Mouse (Mus musculus) T-cell, adult 66 days (primary cell): ENCODE measurements around the gene Samd15. TPM values are rescaled to one million over a fixed set of nuclear protein-coding genes. Genes with fewer than 3 reads are reported as not detected.

Source experiments
- total RNA-seq, 2 experiments: library from RNA; stranded (reverse); gene quantifications; 3 replicates in 1 of 2; 4 replicates in 1 of 2; pipeline ENCODE4 v1.2.4; 2023

Samd15 gene
- under 1 TPM in 1 of 2 experiments, not detected in 1; 0.80 TPM for total RNA-seq

GRCm38 (mm10) chr12:87199206-87199972, at the start of gene Samd15:
Gene Samd15, plus strand, starts transcription at chr12:87199723.

DNA sequence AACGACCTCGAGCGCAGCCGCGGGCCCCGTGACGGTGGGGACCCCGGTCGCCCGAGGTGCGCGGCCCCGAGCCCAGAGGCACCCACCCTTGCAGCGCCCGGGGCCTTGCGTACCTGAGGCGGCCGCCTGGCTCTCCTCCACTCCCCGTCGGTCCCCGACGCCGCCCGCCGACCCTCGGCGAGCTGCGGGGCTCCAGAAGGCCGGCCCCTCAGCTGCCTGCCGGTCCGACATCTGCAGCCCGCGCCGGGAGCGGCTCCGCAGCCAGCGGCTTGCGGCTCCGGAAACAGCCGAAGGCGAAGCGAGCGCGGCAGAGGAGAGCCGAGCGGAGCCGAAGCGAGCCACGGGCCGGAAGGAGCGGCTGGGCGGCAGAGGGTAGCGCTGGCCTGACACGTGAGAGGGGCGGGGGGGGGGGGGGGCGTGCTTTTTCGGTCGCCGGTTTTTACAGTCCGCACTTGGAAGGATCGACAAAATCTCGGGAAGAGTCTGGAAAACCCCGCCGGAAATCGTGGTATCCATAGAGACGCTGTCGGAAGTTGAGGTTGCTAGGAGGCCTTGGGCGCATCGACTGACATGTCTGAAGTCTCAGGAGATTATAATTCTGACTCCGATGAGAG, 557 bp downstream of the Samd15 start, which contains the start of gene Tmed8:
Gene Tmed8 (minus strand): TSS at position 482 of the 614 bp plus-strand sequence.

DNA sequence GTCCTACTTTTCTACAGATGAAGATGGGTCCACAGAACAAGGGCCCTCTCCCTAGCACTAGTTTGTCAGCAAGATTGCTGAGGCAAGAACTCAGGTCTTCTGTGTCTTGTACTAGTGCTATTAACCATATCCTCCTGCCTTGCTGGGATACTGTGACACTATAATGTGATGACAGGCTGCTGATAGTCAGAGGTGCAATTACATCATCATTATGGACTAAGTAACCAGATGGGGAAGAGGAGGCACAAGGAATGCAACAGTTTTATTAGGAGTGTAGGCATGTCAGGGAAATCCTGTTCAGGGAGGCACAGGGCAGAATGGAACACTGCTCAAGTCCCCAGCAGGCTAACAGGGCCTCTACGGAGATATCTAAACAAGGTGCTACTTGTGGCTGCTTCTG, 39.1 kb downstream of the Samd15 start, which contains the start of gene Noxred1:
Gene Noxred1 (minus strand): TSS at position 101 of the 400 bp plus-strand sequence.

Other genes starting within 250 kb of the Samd15 start
- gene Zdhhc22, start 209.3 kb upstream of the Samd15 start, total RNA-seq, result not detected
- not detected for gene Tmem63c, start 178.4 kb upstream of the Samd15 start, total RNA-seq
- under 1 TPM in 1 of 2 experiments, not detected in 1; 0.71 TPM for gene Ngb, start 97.2 kb upstream of the Samd15 start, total RNA-seq
- gene Gstz1, start 52.6 kb upstream of the Samd15 start, total RNA-seq, result 10 to 100 TPM; 12.9 to 14.3 TPM
- 1 to 10 TPM; 6.6 to 6.8 TPM for gene Pomt2, start 51.8 kb upstream of the Samd15 start, total RNA-seq
- gene Tmed8, start 731 bp downstream of the Samd15 start, total RNA-seq, result 10 to 100 TPM; 14.6 to 17.0 TPM
- gene Noxred1, start 39.0 kb downstream of the Samd15 start, total RNA-seq, result under 1 TPM; 0.67 to 0.95 TPM
- 10 to 100 TPM; 21.2 to 25.7 TPM for gene Vipas39, start 66.5 kb downstream of the Samd15 start, total RNA-seq
- gene Ahsa1, start 66.8 kb downstream of the Samd15 start, total RNA-seq, result 100 to 1,000 TPM; 106 to 119 TPM
- gene Ism2, start 100.0 kb downstream of the Samd15 start, total RNA-seq, result not detected
- 10 to 100 TPM; 71.9 to 81.9 TPM for gene Sptlc2, start 188.6 kb downstream of the Samd15 start, total RNA-seq
- 10 to 100 TPM; 39.2 to 44.1 TPM for gene Slirp, start 244.2 kb downstream of the Samd15 start, total RNA-seq
- gene Alkbh1, start 244.3 kb downstream of the Samd15 start, total RNA-seq, result 10 to 100 TPM; 84.7 to 87.6 TPM